Mouse (Mus musculus) thymus, postnatal 36 days (tissue): ENCODE results near the gene Rhox2e.
"Not testable (repeated sequence)": the region's sequence is repeated elsewhere in the genome, so short reads cannot be mapped to it uniquely, and the experiment has no call there.

Experiments used
- DNase-seq, 2 experiments: peaks; one replicate each; pipeline ENCODE4 v3.0.0; 2022; ENCODE audit warnings: mixed read lengths in 2 of 2

The Rhox2e gene

DNA sequence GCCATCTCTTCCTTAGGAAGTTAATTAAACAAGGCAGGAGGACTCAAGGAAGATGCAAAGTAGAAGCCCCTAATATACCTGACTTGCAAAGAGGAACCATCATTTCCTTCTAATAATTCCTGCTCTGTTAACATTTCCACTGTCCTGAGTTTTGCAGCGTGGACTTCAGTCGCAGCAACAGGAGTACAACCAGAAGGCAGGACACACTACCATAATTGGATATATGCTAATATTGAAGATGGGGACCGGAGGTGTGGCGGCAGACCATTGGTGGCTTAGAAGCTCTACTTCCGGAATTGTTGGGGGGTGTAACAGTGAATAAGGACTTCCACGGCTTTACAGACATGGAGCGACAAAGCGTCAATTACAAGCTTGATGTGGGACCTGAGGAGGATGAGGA, at the start of gene Rhox2e:
Rhox2e (plus strand) TSS at position 301 of the 400 bp plus-strand sequence.
- DNase-seq: not testable (repeated sequence)

DNA sequence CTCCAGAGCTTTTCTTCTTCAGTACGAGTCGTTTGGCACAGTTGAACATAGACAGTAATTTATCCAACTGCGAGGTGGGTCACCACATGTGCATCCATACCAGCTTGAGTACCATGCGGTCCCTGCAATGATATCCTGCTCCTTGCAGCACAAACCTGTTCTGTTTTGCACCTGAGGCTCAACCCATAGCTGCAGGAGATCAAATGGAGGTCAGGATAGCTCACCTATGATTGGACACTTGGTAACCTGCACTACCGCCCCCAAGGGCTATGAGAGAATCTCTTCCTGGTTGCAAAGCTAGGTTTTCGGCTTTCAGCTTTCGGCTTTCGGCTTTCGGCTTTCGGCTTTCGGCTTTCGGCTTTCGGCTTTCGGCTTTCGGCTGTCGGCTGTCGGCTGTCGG, 16.2 kb upstream of the Rhox2e start, which contains the start of gene Rhox4d:
Rhox4d (plus strand) TSS at position 301 of the 400 bp plus-strand sequence.
- DNase-seq: not testable (repeated sequence)

GRCm38 (mm10) chrX:37541719-37542118, 11.5 kb downstream of the Rhox2e start, which contains the start of gene Rhox3e:
TSS of gene Rhox3e (plus strand) at chrX:37542019.
- DNase-seq: not testable (repeated sequence)

DNA sequence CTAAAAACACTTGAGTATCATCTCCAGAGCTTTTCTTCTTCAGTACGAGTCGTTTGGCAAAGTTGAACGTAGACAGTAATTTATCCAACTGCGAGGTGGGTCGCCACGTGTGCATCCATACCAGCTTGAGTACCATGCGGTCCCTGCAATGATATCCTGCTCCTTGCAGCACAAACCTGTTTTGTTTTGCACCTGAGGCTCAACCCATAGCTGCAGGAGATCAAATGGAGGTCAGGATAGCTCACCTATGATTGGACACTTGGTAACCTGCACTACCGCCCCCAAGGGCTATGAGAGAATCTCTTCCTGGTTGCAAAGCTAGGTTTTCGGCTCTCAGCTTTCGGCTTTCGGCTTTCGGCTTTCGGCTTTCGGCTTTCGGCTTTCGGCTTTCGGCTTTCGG, 26.9 kb downstream of the Rhox2e start, which contains the start of gene Rhox4e:
Rhox4e (plus strand) TSS at position 301 of the 400 bp plus-strand sequence.
- DNase-seq: not testable (repeated sequence)

DNA sequence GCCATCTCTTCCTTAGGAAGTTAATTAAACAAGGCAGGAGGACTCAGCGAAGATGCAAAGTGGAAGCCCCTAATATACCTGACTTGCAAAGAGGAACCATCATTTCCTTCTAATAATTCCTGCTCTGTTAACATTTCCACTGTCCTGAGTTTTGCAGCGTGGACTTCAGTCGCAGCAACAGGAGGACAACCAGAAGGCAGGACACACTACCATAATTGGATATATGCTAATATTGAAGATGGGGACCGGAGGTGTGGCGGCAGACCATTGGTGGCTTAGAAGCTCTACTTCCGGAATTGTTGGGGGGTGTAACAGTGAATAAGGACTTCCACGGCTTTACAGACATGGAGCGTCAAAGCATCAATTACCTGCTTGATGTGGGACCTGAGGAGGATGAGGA, 40.9 kb downstream of the Rhox2e start, which contains the start of gene Rhox2f:
Rhox2f (plus strand) TSS at position 301 of the 400 bp plus-strand sequence.
- DNase-seq: not testable (repeated sequence)

DNA sequence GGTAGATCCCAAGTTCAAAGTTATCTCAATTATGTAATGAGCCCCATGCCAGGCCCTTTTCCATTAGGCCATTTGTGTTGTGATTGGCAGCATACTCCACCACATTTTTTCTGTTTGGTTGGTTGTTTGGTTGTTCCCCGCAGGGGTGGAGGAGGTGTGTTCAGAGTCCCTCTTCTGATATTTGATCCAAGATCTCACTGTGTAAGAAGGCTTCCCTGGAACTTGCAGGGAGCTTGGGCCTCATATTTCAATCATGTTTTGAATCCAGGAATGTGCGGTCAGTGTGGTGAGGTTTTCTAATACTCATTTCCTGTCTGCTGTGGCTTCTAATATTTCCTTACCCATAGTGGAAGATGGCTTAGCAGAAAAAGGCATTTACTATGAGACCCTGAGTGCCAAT, 42.4 kb downstream of the Rhox2e start:
- not testable (repeated sequence) for DNase-seq

GRCm38 (mm10) chrX:37580692-37581091, 50.4 kb downstream of the Rhox2e start, which contains the start of gene Rhox3f:
TSS of gene Rhox3f (plus strand) at chrX:37580992.
- DNase-seq: not testable (repeated sequence)
